Mouse (Mus musculus): ENCODE measurements at regions not wholly inside any gene's neighbourhood (a gene's known extent, or its start where the extent isn't known, plus 50 kb on each side); places are given as distances from the start of the nearest gene placed in this dataset.

GRCm38 (mm10) chr15:96518156-96518555 is 57.5 kb upstream of the Scaf11 start:
- no peak for TF ChIP-seq CTCF (IDR thresholded peaks at IDR 0.05)
- TF ChIP-seq EP300 (IDR thresholded peaks at IDR 0.05) = no peak

All from lung, postnatal 0 days (tissue).